Mouse (Mus musculus) right cerebral cortex, adult 2 months (tissue): ENCODE data around the gene Ngrn.

Experiments
- DNase-seq, 2 experiments: peaks; one replicate each; pipeline ENCODE4 v3.0.0; 2021 to 2022; ENCODE audit warnings: low spot score in 2 of 2

Gene Ngrn

GRCm38 (mm10) chr7:80261372-80261990 lies 466 bp downstream of the Ngrn start:
- peak; percentile 21 to 28 for DNase-seq

- DNase-seq: no peak
Observed at GRCm38 (mm10) chr7:80264606-80265005, 3.6 kb downstream of the Ngrn start.

DNA sequence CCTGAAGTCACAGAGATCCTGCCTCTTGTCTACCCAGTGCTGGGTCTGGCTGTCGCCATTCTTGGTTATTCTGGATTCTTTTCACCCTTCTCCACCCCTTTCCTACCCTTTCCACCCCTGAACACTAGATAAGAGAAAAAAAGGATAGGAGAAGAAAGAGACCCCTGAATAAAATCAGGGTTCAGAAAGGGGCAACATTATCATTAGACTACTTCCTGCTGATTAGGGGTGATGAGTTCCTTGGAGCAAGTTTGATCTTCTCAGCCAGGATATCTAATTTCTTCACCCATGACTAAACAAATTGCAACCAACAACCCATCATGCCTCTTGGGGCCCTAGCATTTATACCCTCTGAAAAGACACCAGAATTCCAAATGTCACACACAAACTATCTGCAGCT lies 6.7 kb downstream of the Ngrn start:
- DNase-seq: no peak

- DNase-seq: peak; percentile 98 to 99
Observed at GRCm38 (mm10) chr7:80268897-80269750, 8.1 kb downstream of the Ngrn start, which contains the start of gene Vps33b. Vps33b (plus strand) TSS chr7:80269649.

DNA sequence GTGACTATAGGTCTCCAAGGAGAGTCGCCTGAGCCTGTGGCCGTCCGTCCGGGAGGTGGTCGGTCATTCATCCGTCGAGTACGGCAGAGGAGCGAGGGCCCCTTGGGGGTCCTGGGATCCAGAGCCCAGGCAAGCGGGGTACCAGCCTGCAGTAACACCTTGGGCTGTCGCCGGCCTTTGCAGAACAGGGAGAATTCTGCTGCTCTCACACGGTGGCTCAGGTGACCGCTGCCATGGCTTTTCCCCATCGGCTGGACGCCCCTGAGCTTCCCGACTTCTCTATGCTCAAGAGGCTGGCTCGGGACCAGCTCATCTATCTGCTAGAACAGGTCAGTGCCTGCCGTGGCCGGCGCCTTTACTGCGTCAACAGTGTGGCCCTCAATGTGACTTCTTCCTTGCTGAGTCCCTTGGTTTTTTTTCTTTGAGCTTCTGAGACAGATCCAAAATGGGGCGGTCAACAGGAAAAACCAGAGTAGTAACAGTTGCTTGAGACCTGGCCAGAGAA lies 8.8 kb downstream of the Ngrn start:
- no peak for DNase-seq

DNA sequence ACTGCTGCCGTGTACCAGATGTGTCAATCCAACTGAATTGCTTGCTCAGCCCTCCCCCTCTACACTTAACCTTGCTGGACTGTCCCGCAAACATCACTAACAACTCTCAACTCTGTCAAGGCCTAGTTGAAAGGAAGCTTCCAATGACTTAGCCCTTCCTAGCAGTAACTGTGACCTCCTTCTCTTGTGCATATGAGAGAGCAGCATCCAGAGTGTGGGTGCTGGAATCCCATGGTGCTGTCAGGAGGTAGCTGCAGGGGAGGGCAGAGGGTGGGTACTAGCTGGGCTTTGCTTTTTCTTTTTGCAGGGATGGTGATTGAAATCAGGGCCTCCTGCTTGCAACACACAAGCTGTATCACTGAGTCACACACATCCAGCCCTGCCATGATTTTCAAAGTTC lies 12.4 kb downstream of the Ngrn start:
- DNase-seq: no peak

GRCm38 (mm10) chr7:80276374-80276773 lies 15.4 kb downstream of the Ngrn start:
- DNase-seq: no peak

GRCm38 (mm10) chr7:80280032-80280431 lies 19.0 kb downstream of the Ngrn start:
- DNase-seq: no peak

DNA sequence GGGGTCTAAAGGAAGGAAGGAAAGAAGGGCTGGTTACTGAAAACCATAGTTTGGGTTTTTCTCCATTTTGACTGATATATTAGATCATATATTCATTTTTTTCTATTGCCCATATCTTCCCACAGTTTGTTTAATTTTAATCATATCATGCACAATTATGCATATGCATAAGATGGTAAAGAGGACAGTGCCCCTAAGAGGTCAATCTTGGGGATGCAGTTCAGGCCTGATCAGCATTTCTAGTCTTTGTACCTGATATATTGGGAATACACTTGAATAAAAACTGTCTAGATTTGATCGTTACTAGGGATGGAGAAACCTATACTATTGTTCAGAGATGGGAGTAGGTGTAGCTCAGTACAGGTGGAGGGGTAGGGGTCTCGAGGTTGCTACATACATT lies 20.0 kb downstream of the Ngrn start:
- DNase-seq: no peak

DNA sequence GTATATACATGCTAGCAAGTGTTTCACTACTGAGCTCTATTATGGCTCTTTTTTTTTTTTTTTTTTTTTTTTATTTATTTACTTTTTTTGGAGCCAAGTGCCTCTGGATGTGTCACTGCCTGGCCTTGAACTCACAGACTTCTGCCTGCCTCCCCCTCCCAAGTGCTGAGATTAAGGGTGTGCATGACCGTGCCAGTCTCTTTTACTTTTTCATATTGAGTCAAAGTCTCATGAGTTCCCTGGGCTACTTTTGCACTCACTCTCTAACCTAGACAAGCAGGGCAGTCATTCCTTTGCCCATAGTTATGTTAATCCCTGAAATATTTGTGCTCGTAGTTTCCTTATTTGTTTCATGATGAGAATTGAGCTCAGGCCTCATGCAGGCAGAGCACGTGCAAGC lies 20.6 kb downstream of the Ngrn start:
- DNase-seq: no peak

DNA sequence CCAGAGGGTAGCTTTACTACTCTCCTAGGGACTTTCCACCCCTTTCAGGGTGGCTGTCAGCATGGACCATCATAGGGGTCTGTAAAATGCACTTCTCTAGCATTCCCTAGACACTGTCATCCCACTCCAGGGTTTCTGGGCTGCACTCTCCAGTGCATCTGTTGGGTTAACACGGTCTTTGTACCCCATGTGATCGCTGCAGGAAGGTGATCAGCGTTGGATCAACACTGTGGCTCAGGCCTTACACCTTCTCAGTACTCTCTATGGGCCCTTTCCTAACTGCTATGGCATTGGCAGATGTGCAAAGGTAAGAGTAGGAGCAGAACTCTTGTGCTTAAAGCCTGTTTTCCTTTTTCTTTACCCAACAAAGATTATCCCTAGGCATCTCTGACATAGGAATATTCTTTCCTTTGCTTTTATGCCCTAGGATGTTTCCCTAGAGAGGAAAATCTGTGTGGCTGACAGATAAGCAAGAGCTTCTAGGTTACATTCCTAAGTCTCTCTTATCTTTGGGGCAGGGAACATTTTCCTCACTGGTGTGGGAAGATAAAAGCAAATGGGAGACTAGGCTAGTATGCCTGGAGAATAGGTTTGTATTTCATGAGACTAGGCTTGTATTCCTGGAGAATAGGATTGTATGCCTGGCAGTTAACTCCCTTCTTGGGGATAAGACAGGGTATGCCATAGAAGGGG lies 22.4 kb downstream of the Ngrn start:
- no peak for DNase-seq

- no peak for DNase-seq
Observed at GRCm38 (mm10) chr7:80284391-80284790, 23.4 kb downstream of the Ngrn start.

DNA sequence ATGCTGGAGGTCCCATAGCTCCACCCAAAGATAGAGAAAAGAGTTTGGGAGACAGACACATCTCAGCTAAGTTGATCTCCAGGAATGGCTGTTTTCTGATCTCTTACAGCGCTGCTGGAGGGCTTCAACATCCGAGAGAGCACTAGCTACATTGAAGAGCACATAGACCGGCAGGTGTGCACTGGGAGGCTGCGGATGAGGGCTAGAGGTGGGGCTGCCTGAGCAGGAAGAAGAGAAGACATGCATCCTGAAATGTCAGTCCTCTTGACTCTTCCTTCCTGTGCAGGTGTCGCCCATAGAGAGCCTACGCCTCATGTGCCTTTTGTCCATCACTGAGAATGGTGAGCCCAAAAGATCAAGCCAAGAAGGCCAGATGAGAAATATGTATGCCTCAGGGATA lies 24.7 kb downstream of the Ngrn start:
- no peak for DNase-seq

- DNase-seq: no peak
Observed at GRCm38 (mm10) chr7:80287736-80288135, 26.7 kb downstream of the Ngrn start.

DNA sequence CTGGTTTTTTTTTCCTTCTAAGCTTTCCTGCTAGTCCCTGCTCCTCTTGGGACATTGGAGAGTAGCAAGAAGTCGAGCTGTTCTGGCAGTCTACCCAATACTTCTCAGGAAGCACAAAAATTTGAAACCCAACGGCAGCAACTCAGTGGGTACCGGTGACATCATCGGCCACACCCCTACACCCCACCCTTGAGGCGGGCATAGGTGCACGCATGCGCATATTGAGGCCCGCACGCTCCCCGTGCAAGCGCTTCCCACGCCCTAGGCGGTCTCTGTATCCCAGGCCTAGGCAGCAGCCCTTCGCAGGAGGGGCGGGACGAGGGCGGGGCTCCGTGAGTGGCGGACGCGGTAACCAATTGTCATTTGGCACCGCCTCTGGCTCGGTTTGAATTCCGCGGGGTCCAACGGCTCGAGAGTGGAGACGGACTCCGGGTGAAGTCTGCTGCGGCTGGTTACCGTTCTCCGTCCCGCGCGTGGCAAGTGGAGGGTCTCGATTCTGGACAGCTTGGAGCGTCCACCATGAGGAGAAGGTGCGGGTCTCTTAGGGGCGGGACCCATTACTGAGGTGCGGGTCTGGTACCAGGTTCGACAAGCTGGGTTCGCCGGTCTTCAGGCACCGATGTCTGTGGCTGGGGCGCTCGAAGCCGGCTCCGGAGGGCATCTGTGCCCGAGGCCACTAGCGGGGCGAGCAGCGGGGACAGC lies 33.2 kb downstream of the Ngrn start, which contains the start of gene Prc1:
TSS of gene Prc1 (plus strand) at position 389 of the 702 bp plus-strand sequence.
- DNase-seq: peak; percentile 98

DNA sequence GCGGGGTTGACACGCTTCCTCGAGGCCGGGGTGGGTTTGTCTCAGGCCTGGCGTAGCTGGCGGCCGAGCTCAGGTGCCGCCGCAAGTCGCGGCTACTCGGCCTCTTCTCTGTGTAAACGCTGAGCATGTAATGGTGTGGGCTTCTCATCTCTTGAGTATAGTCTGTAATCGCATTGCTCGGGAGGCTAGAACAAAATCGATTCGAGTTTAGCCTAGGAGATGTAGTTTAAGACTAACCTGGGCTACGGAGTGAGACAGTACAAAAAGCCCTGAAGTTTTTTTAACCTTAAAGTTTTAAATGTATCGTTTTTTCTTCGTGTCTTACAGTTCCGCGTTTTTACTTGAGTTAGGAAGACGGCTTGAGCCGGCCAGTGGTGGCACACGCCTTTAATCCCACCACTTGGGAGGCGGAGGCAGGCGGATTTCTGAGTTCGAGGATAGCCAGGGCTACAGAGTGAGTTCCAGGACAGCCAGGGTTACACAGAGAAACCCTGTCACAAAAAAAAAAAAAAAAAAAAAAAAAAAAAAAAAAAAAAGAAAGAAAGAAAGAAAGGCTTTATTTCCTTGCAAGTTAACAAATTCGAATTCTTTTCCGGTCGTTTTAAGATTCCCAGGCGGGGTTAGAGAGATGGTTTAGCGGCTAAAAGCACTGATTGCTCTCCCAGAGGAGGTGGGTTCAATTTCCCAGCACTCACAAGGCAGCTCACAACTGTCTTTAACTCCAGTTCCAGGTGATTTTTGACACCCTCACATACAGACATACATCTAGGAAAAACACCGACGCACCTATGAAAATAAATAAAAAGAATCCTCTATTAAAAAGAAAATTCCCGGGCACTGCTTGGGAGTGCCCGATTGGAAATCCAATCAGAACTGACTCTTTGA lies 34.0 kb downstream of the Ngrn start:
- DNase-seq: no peak

DNA sequence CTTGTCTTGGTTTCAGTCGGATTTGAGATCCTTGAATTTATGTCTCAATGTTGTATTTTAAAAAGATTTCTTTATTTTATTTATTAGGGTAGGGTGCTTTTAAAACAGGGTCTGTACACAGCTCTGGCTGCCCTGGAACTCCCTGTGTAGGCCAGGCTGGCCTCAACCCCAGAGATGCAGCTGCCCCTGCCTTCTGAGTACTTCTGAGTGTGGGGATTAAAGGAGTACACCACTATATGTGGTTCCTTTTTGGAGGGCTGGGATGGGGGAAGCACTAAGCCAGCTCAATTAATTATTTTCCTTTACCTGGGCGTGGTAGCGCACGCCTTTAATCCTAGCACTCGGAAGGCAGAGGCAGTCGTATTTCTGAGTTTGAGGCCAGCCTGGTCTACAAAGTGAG lies 35.4 kb downstream of the Ngrn start:
- DNase-seq: no peak

DNA sequence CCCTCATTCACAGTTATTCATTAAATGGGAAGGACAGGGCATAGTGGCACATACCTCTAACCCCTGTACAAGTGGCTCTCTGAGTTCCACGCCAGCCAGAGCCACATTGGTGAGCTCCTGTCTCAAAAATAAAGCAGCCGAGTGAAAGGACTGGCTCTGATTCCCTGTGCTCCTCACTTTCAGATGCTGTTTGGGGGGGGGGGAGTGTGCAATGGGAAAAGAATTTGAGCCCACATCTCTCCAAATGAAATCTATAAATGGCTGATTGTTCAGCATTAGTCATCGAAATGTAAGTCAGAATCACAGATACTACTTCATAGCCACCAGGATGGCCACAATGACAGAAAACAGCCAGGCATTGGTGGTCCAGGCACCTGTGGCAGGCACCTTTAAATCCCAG lies 36.0 kb downstream of the Ngrn start:
- no peak for DNase-seq

GRCm38 (mm10) chr7:80298754-80299153 lies 37.7 kb downstream of the Ngrn start:
- DNase-seq: no peak

GRCm38 (mm10) chr7:80299568-80299967 lies 38.6 kb downstream of the Ngrn start:
- DNase-seq: no peak

GRCm38 (mm10) chr7:80301522-80301921 lies 40.5 kb downstream of the Ngrn start:
- no peak for DNase-seq
